Comparison of ENCODE assay signal across 8 mouse cellular contexts in genomic region chr2:15054496-15054895, GRCm38 (mm10). TPM values are rescaled to one million over a fixed set of nuclear protein-coding genes. Genes with fewer than 3 reads are reported as not detected.
DNase-seq lines count a peak whose midpoint lies in the region; ATAC-seq and TF ChIP-seq lines count a peak whose summit lies in the region.

No protein-coding gene starts in this region.

- 0 out of 2 replicates have a peak, but pooled peaks cover 10% of the 10 kb centered on the region for H3K4me1 ChIP-seq in lung, embryonic 14.5 days (ENCODE audit: insufficient read depth)
- H3K4me1 ChIP-seq in embryonic facial prominence, embryonic 10.5 days, result peaks cover 21% of the 10 kb centered on the region
- peaks cover 17% of the 10 kb centered on the region; the same call in 1 of the 2 replicates for H3K4me1 ChIP-seq in intestine, embryonic 14.5 days (replicated peaks; ENCODE audit: control insufficient read depth, insufficient read depth, low read length)
- peaks cover 12% of the 10 kb centered on the region for H3K4me1 ChIP-seq in midbrain, embryonic 14.5 days (ENCODE audit: control insufficient read depth, insufficient read depth, low read length)

- peak overlapping the region; percentile 72 for H3K9ac ChIP-seq in lung, embryonic 14.5 days
- H3K9ac ChIP-seq in intestine, embryonic 14.5 days (ENCODE audit: low read length), result peak overlapping the region; percentile 97
- H3K9ac ChIP-seq in midbrain, embryonic 14.5 days (replicated peaks; ENCODE audit: low read length), result peak overlapping the region; percentile 98

- TF ChIP-seq CTCF in lung, embryonic 14.5 days (IDR thresholded peaks at IDR 0.05; ENCODE audit: low read depth), result no peak

- 11% methylated on average over 10 of the region's 10 CpGs for WGBS in lung, embryonic 14.5 days
- 25% methylated on average over 10 of the region's 10 CpGs for WGBS in embryonic facial prominence, embryonic 10.5 days
- 15% methylated on average over 10 of the region's 10 CpGs for WGBS in intestine, embryonic 14.5 days
- WGBS in midbrain, embryonic 14.5 days, result 22% methylated on average over 10 of the region's 10 CpGs

- no peaks in the 10 kb centered on the region for H3K27me3 ChIP-seq in lung, embryonic 14.5 days (ENCODE audit: insufficient read depth, low read length)
- no peaks in the 10 kb centered on the region for H3K27me3 ChIP-seq in embryonic facial prominence, embryonic 10.5 days (replicated peaks; ENCODE audit: low read depth, poor library complexity, severe bottlenecking)
- H3K27me3 ChIP-seq in intestine, embryonic 14.5 days (replicated peaks; ENCODE audit: control insufficient read depth, insufficient read depth, low read length), result no peaks in the 10 kb centered on the region
- H3K27me3 ChIP-seq in midbrain, embryonic 14.5 days (ENCODE audit: control insufficient read depth, insufficient read depth, low read length), result no peaks in the 10 kb centered on the region

- H3K9me3 ChIP-seq in lung, embryonic 14.5 days (ENCODE audit: low read depth, low read length), result no peaks in the 10 kb centered on the region
- no peaks in the 10 kb centered on the region for H3K9me3 ChIP-seq in embryonic facial prominence, embryonic 10.5 days
- H3K9me3 ChIP-seq in intestine, embryonic 14.5 days (ENCODE audit: control insufficient read depth, low read length), result no peaks in the 10 kb centered on the region
- no peaks in the 10 kb centered on the region for H3K9me3 ChIP-seq in midbrain, embryonic 14.5 days (ENCODE audit: control insufficient read depth, low read length)

- peak; percentile 33; the same call in 1 of the 2 replicates for ATAC-seq in lung, embryonic 14.5 days (ENCODE audit: insufficient read depth)
- peak; percentile 25; the same call in 1 of the 2 replicates for ATAC-seq in intestine, embryonic 14.5 days (replicated peaks; ENCODE audit: low FRiP score, low TSS enrichment, low read depth)
- peak; percentile 21 for ATAC-seq in midbrain, embryonic 14.5 days (ENCODE audit: low FRiP score, low TSS enrichment)

- peak overlapping the region; percentile 88 for H3K4me3 ChIP-seq in lung, embryonic 14.5 days (ENCODE audit: low read depth, low read length)
- peak overlapping the region; percentile 87 for H3K4me3 ChIP-seq in embryonic facial prominence, embryonic 10.5 days
- H3K4me3 ChIP-seq in intestine, embryonic 14.5 days (ENCODE audit: low read depth, low read length), result peak overlapping the region; percentile 87
- peak overlapping the region; percentile 92 for H3K4me3 ChIP-seq in midbrain, embryonic 14.5 days (replicated peaks; ENCODE audit: low read depth, low read length)

- H3K4me2 ChIP-seq in lung, embryonic 14.5 days, result peak overlapping the region; percentile 73
- peak overlapping the region; percentile 61 for H3K4me2 ChIP-seq in intestine, embryonic 14.5 days (ENCODE audit: low read length)
- H3K4me2 ChIP-seq in midbrain, embryonic 14.5 days (ENCODE audit: low read length), result peak overlapping the region; percentile 76

- 0 out of 2 replicates have a peak, but pooled peaks cover 5% of the 10 kb centered on the region for H3K36me3 ChIP-seq in lung, embryonic 14.5 days (ENCODE audit: insufficient read depth)
- H3K36me3 ChIP-seq in embryonic facial prominence, embryonic 10.5 days (replicated peaks), result peaks cover 27% of the 10 kb centered on the region
- H3K36me3 ChIP-seq in intestine, embryonic 14.5 days (ENCODE audit: control insufficient read depth, insufficient read depth, low read length), result no peaks in the 10 kb centered on the region
- H3K36me3 ChIP-seq in midbrain, embryonic 14.5 days (ENCODE audit: control insufficient read depth, insufficient read depth, low read length), result no peaks in the 10 kb centered on the region

- DNase-seq in lung, embryonic 14.5 days, result no peak
- no peak for DNase-seq in lung, postnatal 25 days (ENCODE audit: low spot score)
- no peak for DNase-seq in embryonic facial prominence, embryonic 10.5 days (ENCODE audit: low spot score)
- DNase-seq in intestine, embryonic 14.5 days (ENCODE audit: low spot score), result no peak
- no peak for DNase-seq in midbrain, embryonic 14.5 days
- no peak for DNase-seq in layer of hippocampus, adult 9-10 months (ENCODE audit: low spot score)
- no peak for DNase-seq in yolk sac, embryonic 10.5 days (ENCODE audit: low spot score)
- no peak for DNase-seq in frontal cortex, postnatal 10 days (ENCODE audit: low spot score in 2 of 2)

- H3K27ac ChIP-seq in lung, embryonic 14.5 days (ENCODE audit: low read depth), result peak overlapping the region; percentile 85
- peak overlapping the region; percentile 99 for H3K27ac ChIP-seq in embryonic facial prominence, embryonic 10.5 days (replicated peaks)
- H3K27ac ChIP-seq in intestine, embryonic 14.5 days (ENCODE audit: low read depth), result peak overlapping the region; percentile 95
- H3K27ac ChIP-seq in midbrain, embryonic 14.5 days (replicated peaks; ENCODE audit: low read depth, low read length), result peak overlapping the region; percentile 98

RNA-seq across cellular contexts. Expression of gene Nsun6, which starts 0.4 kb away (rescaled TPM):
- 10.5 and 14.6 TPM in 2 replicates for polyA plus RNA-seq in lung, embryonic 14.5 days (2014; fragmentation: Nextera tagmentation; extraction: Ambion mirVana)
- 10.6 and 10.7 TPM in 2 replicates for polyA plus RNA-seq in embryonic facial prominence, embryonic 10.5 days (2016; fragmentation: Nextera tagmentation; extraction: Ambion mirVana)
- polyA plus RNA-seq in intestine, embryonic 14.5 days (2014; fragmentation: Nextera tagmentation; extraction: Ambion mirVana), result 10.1 and 10.2 TPM in 2 replicates
- 14.0 and 17.7 TPM in 2 replicates for polyA plus RNA-seq in midbrain, embryonic 14.5 days (2014; fragmentation: Nextera tagmentation; extraction: Ambion mirVana)

RNA-seq across cellular contexts. Expression of gene Arl5b, which starts 5.3 kb away (rescaled TPM):
- polyA plus RNA-seq in lung, embryonic 14.5 days (2014; fragmentation: Nextera tagmentation; extraction: Ambion mirVana), result 34.9 and 35.0 TPM in 2 replicates
- 53.6 and 59.1 TPM in 2 replicates for polyA plus RNA-seq in embryonic facial prominence, embryonic 10.5 days (2016; fragmentation: Nextera tagmentation; extraction: Ambion mirVana)
- polyA plus RNA-seq in intestine, embryonic 14.5 days (2014; fragmentation: Nextera tagmentation; extraction: Ambion mirVana), result 33.2 and 33.3 TPM in 2 replicates
- 43.4 and 47.2 TPM in 2 replicates for polyA plus RNA-seq in midbrain, embryonic 14.5 days (2014; fragmentation: Nextera tagmentation; extraction: Ambion mirVana)
